Mouse (Mus musculus) skeletal muscle tissue, adult 2 months (tissue): ENCODE measurements around the gene Tdgf1.
A peak's percentile ranks its signal among the peaks of the same experiment; 100 is the strongest.

Source experiments
- DNase-seq: peaks from one replicate; pipeline ENCODE4 v3.0.0-alpha.2; 2012; ENCODE audit warnings: low read depth, low spot score

Tdgf1 gene

GRCm38 (mm10) chr9:110953550-110954461, 7.8 kb upstream of the Tdgf1 start:
- peak; percentile 76 for DNase-seq

GRCm38 (mm10) chr9:110952931-110953549, 7.1 kb upstream of the Tdgf1 start:
- DNase-seq, result no peak

GRCm38 (mm10) chr9:110952398-110952797, 6.4 kb upstream of the Tdgf1 start:
- DNase-seq, result no peak

- DNase-seq, result no peak
Measured at GRCm38 (mm10) chr9:110951866-110952265, 5.9 kb upstream of the Tdgf1 start.

GRCm38 (mm10) chr9:110951397-110951796, 5.4 kb upstream of the Tdgf1 start, which contains the start of gene Lrrc2:
Gene Lrrc2, plus strand, starts transcription at chr9:110951545.
- DNase-seq, result no peak

GRCm38 (mm10) chr9:110950109-110950508, 4.2 kb upstream of the Tdgf1 start:
- DNase-seq, result no peak

- DNase-seq, result no peak
Measured at GRCm38 (mm10) chr9:110948813-110949310, 2.9 kb upstream of the Tdgf1 start.

- no peak for DNase-seq
Measured at GRCm38 (mm10) chr9:110947900-110948299, 1.9 kb upstream of the Tdgf1 start.

- no peak for DNase-seq
Measured at GRCm38 (mm10) chr9:110947261-110947661, 1.3 kb upstream of the Tdgf1 start.

GRCm38 (mm10) chr9:110946548-110947044, 638 bp upstream of the Tdgf1 start:
- DNase-seq, result no peak

- DNase-seq, result no peak
Measured at GRCm38 (mm10) chr9:110945343-110945742, 615 bp downstream of the Tdgf1 start.

GRCm38 (mm10) chr9:110944265-110944664, 1.7 kb downstream of the Tdgf1 start:
- no peak for DNase-seq

- DNase-seq, result no peak
Measured at GRCm38 (mm10) chr9:110937506-110938490, 8.2 kb downstream of the Tdgf1 start.

- DNase-seq, result peak; percentile 57
Measured at GRCm38 (mm10) chr9:110935941-110936340, 10.0 kb downstream of the Tdgf1 start.

- DNase-seq, result no peak
Measured at GRCm38 (mm10) chr9:110933850-110934437, 12.0 kb downstream of the Tdgf1 start.

GRCm38 (mm10) chr9:110931573-110931972, 14.4 kb downstream of the Tdgf1 start:
- DNase-seq, result no peak

- DNase-seq, result peak; percentile 68
Measured at GRCm38 (mm10) chr9:110922759-110923158, 23.2 kb downstream of the Tdgf1 start.

- DNase-seq, result no peak
Measured at GRCm38 (mm10) chr9:110920665-110921419, 25.1 kb downstream of the Tdgf1 start.

- no peak for DNase-seq
Measured at GRCm38 (mm10) chr9:110916786-110917185, 29.2 kb downstream of the Tdgf1 start, which contains the start of gene Fam240a. Gene Fam240a, minus strand, starts transcription at chr9:110916861.

- DNase-seq, result no peak
Measured at GRCm38 (mm10) chr9:110915466-110915865, 30.5 kb downstream of the Tdgf1 start.
